Mouse (Mus musculus) E14TG2a.4 (cell line): Measurements from ENCODE around the gene Tcl1b1.

Experiments used
- CTCF ChIP-seq: conservative IDR thresholded peaks from 2 replicates; pipeline ENCODE4 v1.5.1; 2014; ENCODE audit warnings: low read length
- NANOG ChIP-seq: IDR thresholded peaks from 2 replicates; pipeline ENCODE4 v1.6.1; 2014; ENCODE audit warnings: borderline replicate concordance, low read length, mixed read lengths
- POU5F1 ChIP-seq: IDR thresholded peaks from 2 replicates; pipeline ENCODE4 v1.6.1; 2014; ENCODE audit warnings: low read length, borderline replicate concordance

GRCm38 (mm10) chr12:105125362-105125761 is 34.1 kb upstream of the Tcl1b1 start:
- TF ChIP-seq NANOG (no peak), CTCF (no peak), POU5F1 (no peak)
